Mouse (Mus musculus): ENCODE data around the gene Soat1. TPM values are rescaled to one million over a fixed set of nuclear protein-coding genes. Genes with fewer than 3 reads are reported as not detected.

Soat1 gene
- polyA plus RNA-seq, 1 experiment from 2014 or later, result 84.4 TPM

DNA sequence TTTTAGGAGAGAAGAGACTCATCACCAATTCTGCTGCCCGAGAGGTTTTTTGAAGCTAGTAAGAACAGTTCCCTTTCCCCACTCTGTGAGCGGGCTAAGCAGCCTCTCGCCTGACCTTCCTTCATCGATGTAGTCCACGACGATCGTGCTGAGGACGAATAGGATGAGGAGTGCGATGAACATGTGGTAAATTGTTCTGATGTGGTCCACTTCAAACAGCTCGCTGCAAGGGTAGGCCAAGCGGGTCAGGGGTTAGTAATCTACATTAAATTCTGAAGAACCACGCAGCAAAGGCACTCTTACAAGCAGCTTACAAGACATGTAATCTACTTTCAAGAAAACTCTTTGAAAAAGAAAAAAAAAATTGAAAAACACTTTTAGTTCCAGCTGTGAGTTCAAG, 31.9 kb downstream of the Soat1 start:
- no peak overlapping the region for H3K4me3 ChIP-seq (ENCODE audit: low read length)
- H3K36me3 ChIP-seq (ENCODE audit: control insufficient read depth, insufficient read depth, low read length), result peaks cover 8% of the 10 kb centered on the region
- H3K27ac ChIP-seq (ENCODE audit: low read length), result no peak overlapping the region
- no peak overlapping the region for H3K4me2 ChIP-seq (ENCODE audit: low read depth, low read length)
- ATAC-seq, result no peak
- H3K4me1 ChIP-seq (ENCODE audit: control insufficient read depth, insufficient read depth, low read length), result no peaks in the 10 kb centered on the region
- WGBS, result 93% methylated on average over 12 of the region's 12 CpGs
- H3K9me3 ChIP-seq (ENCODE audit: control insufficient read depth, low read length), result no peaks in the 10 kb centered on the region
- no peaks in the 10 kb centered on the region for H3K27me3 ChIP-seq (replicated peaks; ENCODE audit: control insufficient read depth, insufficient read depth, low read length)
- H3K9ac ChIP-seq (ENCODE audit: low read depth, low read length), result no peak overlapping the region

DNA sequence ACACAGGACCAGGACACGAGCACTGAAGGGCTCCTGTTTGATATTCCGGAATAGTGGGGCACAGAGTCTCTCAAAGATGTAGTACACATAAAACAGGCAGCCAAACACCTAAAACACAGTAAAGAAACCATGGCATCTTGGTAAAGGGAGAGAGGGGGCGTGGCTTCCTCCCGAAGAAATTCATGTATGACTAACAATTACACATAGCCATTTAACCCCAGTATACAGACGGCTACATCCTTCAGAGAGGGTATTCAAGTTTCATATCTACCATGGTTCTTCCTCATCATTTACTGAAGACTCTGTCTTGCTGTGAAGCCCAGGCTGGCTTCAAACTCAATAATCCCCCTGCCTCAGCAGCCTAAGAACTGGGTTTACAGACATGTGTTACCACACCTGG, 36.4 kb downstream of the Soat1 start:
- ATAC-seq, result no peak
- Histone ChIP-seq H3K4me2 (ENCODE audit: low read depth, low read length) (no peak overlapping the region), H3K9me3 (ENCODE audit: control insufficient read depth, low read length) (no peaks in the 10 kb centered on the region), H3K9ac (ENCODE audit: low read depth, low read length) (no peak overlapping the region), H3K27ac (ENCODE audit: low read length) (no peak overlapping the region), H3K27me3 (replicated peaks; ENCODE audit: control insufficient read depth, insufficient read depth, low read length) (no peaks in the 10 kb centered on the region), H3K36me3 (ENCODE audit: control insufficient read depth, insufficient read depth, low read length) (peaks cover 19% of the 10 kb centered on the region), H3K4me3 (ENCODE audit: low read length) (no peak overlapping the region), H3K4me1 (ENCODE audit: control insufficient read depth, insufficient read depth, low read length) (no peaks in the 10 kb centered on the region)
- WGBS, result 91% methylated on average over 5 of the region's 5 CpGs

DNA sequence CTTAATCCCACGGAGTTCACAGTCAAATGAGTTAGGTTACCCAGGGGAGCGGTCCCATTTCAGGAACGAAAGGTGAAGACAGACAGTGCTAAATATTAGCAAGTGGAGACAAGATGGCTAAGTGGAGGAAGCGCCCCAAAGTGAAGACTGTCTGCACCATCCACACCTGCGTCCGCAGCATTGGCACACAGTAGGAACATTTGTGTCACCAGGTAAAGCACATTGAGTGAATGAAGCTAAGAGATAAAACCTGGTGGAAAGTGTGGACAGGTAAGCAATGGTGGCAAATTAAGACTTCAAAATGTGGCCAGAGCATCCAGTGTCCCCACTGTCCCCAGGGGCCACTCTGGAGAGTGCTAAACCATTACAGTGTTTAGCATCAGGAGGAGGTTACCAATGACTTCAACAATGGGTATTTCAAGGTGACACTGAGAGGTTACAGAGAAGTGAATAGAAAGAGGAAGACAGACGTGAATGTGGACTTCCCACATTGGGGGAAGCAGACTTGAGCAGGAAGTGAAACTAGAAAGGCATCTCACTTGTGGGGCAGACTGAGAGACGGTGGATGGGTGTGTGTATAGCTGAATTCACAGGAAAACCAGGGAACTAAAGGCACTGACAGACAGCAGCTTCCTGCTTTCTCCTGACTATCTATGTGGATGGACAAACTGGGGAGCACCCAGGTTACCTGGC, 37.0 kb downstream of the Soat1 start:
- Histone ChIP-seq H3K9ac (ENCODE audit: low read depth, low read length) (no peak overlapping the region), H3K4me2 (ENCODE audit: low read depth, low read length) (no peak overlapping the region), H3K27ac (ENCODE audit: low read length) (no peak overlapping the region), H3K27me3 (replicated peaks; ENCODE audit: control insufficient read depth, insufficient read depth, low read length) (no peaks in the 10 kb centered on the region), H3K4me1 (ENCODE audit: control insufficient read depth, insufficient read depth, low read length) (no peaks in the 10 kb centered on the region), H3K9me3 (ENCODE audit: control insufficient read depth, low read length) (no peaks in the 10 kb centered on the region), H3K36me3 (ENCODE audit: control insufficient read depth, insufficient read depth, low read length) (peaks cover 23% of the 10 kb centered on the region), H3K4me3 (ENCODE audit: low read length) (no peak overlapping the region)
- 96% methylated on average over 8 of the region's 8 CpGs for WGBS
- ATAC-seq, result no peak

DNA sequence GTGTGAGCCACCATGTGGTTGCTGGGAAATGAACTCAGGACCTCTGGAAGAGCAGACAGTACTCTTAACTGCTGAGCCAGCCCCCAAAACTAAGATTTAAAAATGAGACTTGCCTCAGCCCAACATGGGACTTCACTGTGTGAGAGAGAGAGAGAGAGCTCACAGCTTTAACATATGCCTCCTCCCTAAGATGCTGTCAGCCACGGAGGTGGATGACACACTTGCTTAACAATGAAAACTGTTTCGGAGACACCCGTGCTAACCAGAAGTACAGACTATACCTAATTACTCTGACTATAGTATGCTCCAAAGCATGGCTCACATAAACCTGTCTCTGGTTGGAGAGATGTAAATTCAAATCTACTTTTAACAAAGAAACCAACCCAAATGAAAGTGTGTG, 40.6 kb downstream of the Soat1 start:
- ATAC-seq, result no peak
- H3K4me3 ChIP-seq (ENCODE audit: low read length), result no peak overlapping the region
- no peaks in the 10 kb centered on the region for H3K27me3 ChIP-seq (replicated peaks; ENCODE audit: control insufficient read depth, insufficient read depth, low read length)
- WGBS, result 90% methylated on average over 3 of the region's 3 CpGs
- H3K9me3 ChIP-seq (ENCODE audit: control insufficient read depth, low read length), result no peaks in the 10 kb centered on the region
- H3K36me3 ChIP-seq (ENCODE audit: control insufficient read depth, insufficient read depth, low read length), result peaks cover 20% of the 10 kb centered on the region
- H3K9ac ChIP-seq (ENCODE audit: low read depth, low read length), result no peak overlapping the region
- H3K4me1 ChIP-seq (ENCODE audit: control insufficient read depth, insufficient read depth, low read length), result no peaks in the 10 kb centered on the region
- no peak overlapping the region for H3K27ac ChIP-seq (ENCODE audit: low read length)
- no peak overlapping the region for H3K4me2 ChIP-seq (ENCODE audit: low read depth, low read length)

GRCm38 (mm10) chr1:156432498-156432897, 41.6 kb downstream of the Soat1 start:
- Histone ChIP-seq H3K27ac (ENCODE audit: low read length) (no peak overlapping the region), H3K36me3 (ENCODE audit: control insufficient read depth, insufficient read depth, low read length) (peaks cover 20% of the 10 kb centered on the region)

DNA sequence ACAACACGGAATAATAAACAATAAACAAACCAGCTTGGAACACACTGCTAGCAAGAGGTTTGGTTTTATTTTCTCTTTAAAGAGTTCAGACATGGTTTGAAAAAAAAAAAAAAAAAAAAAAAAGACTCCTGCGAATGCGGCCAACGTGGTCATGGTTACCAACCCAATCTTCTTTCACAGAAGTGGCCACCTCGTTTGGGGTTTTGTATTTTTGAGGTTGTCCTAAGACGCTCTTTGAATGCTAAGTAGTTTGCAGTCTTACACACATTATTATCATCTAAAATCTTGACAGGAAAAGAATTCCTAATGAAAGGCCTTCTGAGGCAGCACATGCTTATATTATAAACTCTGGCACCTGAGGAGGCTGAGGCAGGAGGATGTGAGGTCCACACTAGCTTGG, 45.7 kb downstream of the Soat1 start:
- Histone ChIP-seq H3K9ac (ENCODE audit: low read depth, low read length) (no peak overlapping the region), H3K27ac (ENCODE audit: low read length) (no peak overlapping the region), H3K36me3 (ENCODE audit: control insufficient read depth, insufficient read depth, low read length) (peaks cover 10% of the 10 kb centered on the region), H3K4me2 (ENCODE audit: low read depth, low read length) (no peak overlapping the region), H3K27me3 (replicated peaks; ENCODE audit: control insufficient read depth, insufficient read depth, low read length) (no peaks in the 10 kb centered on the region), H3K4me1 (ENCODE audit: control insufficient read depth, insufficient read depth, low read length) (no peaks in the 10 kb centered on the region), H3K9me3 (ENCODE audit: control insufficient read depth, low read length) (no peaks in the 10 kb centered on the region), H3K4me3 (ENCODE audit: low read length) (no peak overlapping the region)
- 90% methylated on average over 6 of the region's 6 CpGs for WGBS
- no peak for ATAC-seq

More at GRCm38 (mm10) chr1:156432498-156432897, 41.6 kb downstream of the Soat1 start:
- no peaks in the 10 kb centered on the region for H3K27me3 ChIP-seq (replicated peaks; ENCODE audit: control insufficient read depth, insufficient read depth, low read length)
- 71% methylated on average over 10 of the region's 10 CpGs for WGBS
- no peak overlapping the region for H3K4me3 ChIP-seq (ENCODE audit: low read length)
- H3K9ac ChIP-seq (ENCODE audit: low read depth, low read length), result no peak overlapping the region
- peak; percentile 44; the same call in 1 of the 2 replicates for ATAC-seq
- H3K9me3 ChIP-seq (ENCODE audit: control insufficient read depth, low read length), result no peaks in the 10 kb centered on the region
- no peak overlapping the region for H3K4me2 ChIP-seq (ENCODE audit: low read depth, low read length)
- H3K4me1 ChIP-seq (ENCODE audit: control insufficient read depth, insufficient read depth, low read length), result no peaks in the 10 kb centered on the region

DNA sequence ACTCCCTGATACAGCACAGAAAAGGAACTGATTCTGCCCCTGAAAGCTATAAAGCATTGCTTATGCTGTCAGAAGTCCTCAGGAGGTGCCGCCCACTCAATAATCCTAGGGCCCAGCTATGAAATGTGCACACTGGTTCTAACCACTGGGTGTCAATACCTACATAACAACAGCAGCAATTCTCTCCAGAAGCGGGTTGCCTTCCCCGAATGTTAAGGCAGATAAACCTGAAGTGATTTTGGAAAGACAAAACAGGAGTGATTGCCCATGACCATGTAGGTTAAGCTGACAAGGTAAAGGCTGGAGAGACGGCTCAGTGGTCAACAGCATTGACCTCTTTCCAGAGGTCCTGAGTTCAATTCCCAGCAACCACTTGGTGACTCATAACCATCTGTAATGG, 48.4 kb downstream of the Soat1 start:
- no peak overlapping the region for H3K27ac ChIP-seq (ENCODE audit: low read length)
- WGBS, result 90% methylated on average over 4 of the region's 4 CpGs
- peaks cover 6% of the 10 kb centered on the region; the same call in 1 of the 2 replicates for H3K36me3 ChIP-seq (ENCODE audit: control insufficient read depth, insufficient read depth, low read length)
- no peak for ATAC-seq
- no peak overlapping the region for H3K4me2 ChIP-seq (ENCODE audit: low read depth, low read length)
- no peaks in the 10 kb centered on the region for H3K27me3 ChIP-seq (replicated peaks; ENCODE audit: control insufficient read depth, insufficient read depth, low read length)
- no peak overlapping the region for H3K9ac ChIP-seq (ENCODE audit: low read depth, low read length)
- H3K4me3 ChIP-seq (ENCODE audit: low read length), result no peak overlapping the region
- H3K4me1 ChIP-seq (ENCODE audit: control insufficient read depth, insufficient read depth, low read length), result peaks cover 5% of the 10 kb centered on the region; the same call in 1 of the 2 replicates
- H3K9me3 ChIP-seq (ENCODE audit: control insufficient read depth, low read length), result no peaks in the 10 kb centered on the region

GRCm38 (mm10) chr1:156424054-156424453, 50.1 kb downstream of the Soat1 start:
- no peaks in the 10 kb centered on the region for H3K27me3 ChIP-seq (replicated peaks; ENCODE audit: control insufficient read depth, insufficient read depth, low read length)
- no peak overlapping the region for H3K9ac ChIP-seq (ENCODE audit: low read depth, low read length)
- peaks cover 5% of the 10 kb centered on the region; the same call in 1 of the 2 replicates for H3K4me1 ChIP-seq (ENCODE audit: control insufficient read depth, insufficient read depth, low read length)
- no peak overlapping the region for H3K4me2 ChIP-seq (ENCODE audit: low read depth, low read length)
- no peak overlapping the region for H3K4me3 ChIP-seq (ENCODE audit: low read length)
- 85% methylated on average over 3 of the region's 3 CpGs for WGBS
- no peak for ATAC-seq
- no peak overlapping the region for H3K27ac ChIP-seq (ENCODE audit: low read length)
- peaks cover 6% of the 10 kb centered on the region; the same call in 1 of the 2 replicates for H3K36me3 ChIP-seq (ENCODE audit: control insufficient read depth, insufficient read depth, low read length)
- H3K9me3 ChIP-seq (ENCODE audit: control insufficient read depth, low read length), result no peaks in the 10 kb centered on the region

DNA sequence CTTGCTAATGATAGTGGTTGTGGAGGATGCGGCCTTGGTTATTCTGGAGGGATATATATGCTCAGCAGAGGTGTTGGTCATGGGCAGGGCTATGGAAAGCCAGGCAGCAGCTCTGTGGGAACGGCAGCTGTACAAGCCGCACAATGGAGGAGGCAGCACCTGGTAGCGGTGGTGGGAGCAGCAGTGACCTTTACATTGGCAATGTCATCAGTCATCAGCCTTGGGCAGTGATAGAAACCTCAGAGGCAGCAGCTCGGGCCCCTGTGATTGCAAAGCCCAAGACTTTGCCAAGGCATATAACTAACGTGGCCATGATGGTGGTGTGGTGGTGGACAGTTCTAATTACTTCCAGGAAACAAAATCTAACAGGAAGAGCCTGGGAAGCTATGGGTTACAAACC, 50.6 kb downstream of the Soat1 start:
- ATAC-seq, result no peak
- H3K36me3 ChIP-seq (ENCODE audit: control insufficient read depth, insufficient read depth, low read length), result peaks cover 3% of the 10 kb centered on the region; the same call in 1 of the 2 replicates
- peaks cover 5% of the 10 kb centered on the region; the same call in 1 of the 2 replicates for H3K4me1 ChIP-seq (ENCODE audit: control insufficient read depth, insufficient read depth, low read length)
- WGBS, result 78% methylated on average over 6 of the region's 6 CpGs
- H3K4me2 ChIP-seq (ENCODE audit: low read depth, low read length), result no peak overlapping the region
- no peaks in the 10 kb centered on the region for H3K9me3 ChIP-seq (ENCODE audit: control insufficient read depth, low read length)
- H3K27me3 ChIP-seq (replicated peaks; ENCODE audit: control insufficient read depth, insufficient read depth, low read length), result no peaks in the 10 kb centered on the region
- H3K4me3 ChIP-seq (ENCODE audit: low read length), result no peak overlapping the region
- H3K27ac ChIP-seq (ENCODE audit: low read length), result no peak overlapping the region
- no peak overlapping the region for H3K9ac ChIP-seq (ENCODE audit: low read depth, low read length)

DNA sequence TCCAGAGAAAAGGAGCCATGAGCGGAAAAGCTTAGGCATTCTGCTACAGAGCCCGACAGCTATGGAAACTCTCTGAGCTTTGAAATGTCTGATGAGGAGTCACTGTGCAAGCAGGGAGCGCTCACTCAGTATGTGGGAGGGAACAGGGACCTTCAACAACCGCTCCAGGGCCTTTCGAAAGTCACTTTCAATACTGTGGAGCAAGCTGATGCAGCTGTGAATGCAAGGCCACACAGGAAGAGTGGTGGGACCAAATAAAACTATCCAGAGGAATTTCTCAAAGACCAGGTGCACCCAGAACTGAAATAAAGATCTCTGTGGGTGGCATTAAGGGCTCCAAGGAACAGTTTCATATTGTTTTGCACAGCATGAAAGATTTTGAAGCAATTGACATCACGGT, 51.3 kb downstream of the Soat1 start:
- no peak overlapping the region for H3K9ac ChIP-seq (ENCODE audit: low read depth, low read length)
- no peaks in the 10 kb centered on the region for H3K27me3 ChIP-seq (replicated peaks; ENCODE audit: control insufficient read depth, insufficient read depth, low read length)
- no peak overlapping the region for H3K4me3 ChIP-seq (ENCODE audit: low read length)
- WGBS, result 78% methylated on average over 6 of the region's 6 CpGs
- H3K4me1 ChIP-seq (ENCODE audit: control insufficient read depth, insufficient read depth, low read length), result peaks cover 5% of the 10 kb centered on the region; the same call in 1 of the 2 replicates
- no peak for ATAC-seq
- no peaks in the 10 kb centered on the region for H3K9me3 ChIP-seq (ENCODE audit: control insufficient read depth, low read length)
- H3K4me2 ChIP-seq (ENCODE audit: low read depth, low read length), result no peak overlapping the region
- 0 out of 2 replicates have a peak, but pooled peaks cover 3% of the 10 kb centered on the region for H3K36me3 ChIP-seq (ENCODE audit: control insufficient read depth, insufficient read depth, low read length)
- H3K27ac ChIP-seq (ENCODE audit: low read length), result no peak overlapping the region

All from intestine, embryonic 16.5 days (tissue).